Mouse (Mus musculus) left cerebral cortex, adult 2 months (tissue): ENCODE measurements around the gene Atp5h. TPM values are rescaled to one million over a fixed set of nuclear protein-coding genes. Genes with fewer than 3 reads are reported as not detected.

Experiments used
- DNase-seq, 2 experiments: peaks; one replicate each; pipeline ENCODE4 v3.0.0; 2021 to 2022; ENCODE audit warnings: low spot score in 2 of 2, mixed read lengths in 1 of 2; ENCODE audit errors: extremely low spot score in 1 of 2
- H3K27ac ChIP-seq: fragments of 200-600 bp; 2 replicates; pipeline ENCODE4 v1.8.1; 2022
- H3K4me3 ChIP-seq: fragments of 200-600 bp; 2 replicates; pipeline ENCODE4 v1.8.1; 2022
- CTCF ChIP-seq: fragments of 200-600 bp; IDR thresholded peaks from 2 replicates; pipeline ENCODE4 v1.8.1; 2022; ENCODE audit warnings: antibody characterized with exemption, mild to moderate bottlenecking, moderate library complexity
- intact Hi-C: fragments of 180-260 bp; cut with DNase I; formaldehyde crosslinking; loops from one replicate; pipeline ENCODE4 v1.15.1; 2025
- total RNA-seq, 2 experiments: library from RNA; stranded (reverse); gene quantifications; 2 replicates each; pipeline ENCODE4 v1.2.3; 2021

The Atp5h gene
- total RNA-seq, 2 experiments from 2014 or later = 436 to 465 TPM

DNA sequence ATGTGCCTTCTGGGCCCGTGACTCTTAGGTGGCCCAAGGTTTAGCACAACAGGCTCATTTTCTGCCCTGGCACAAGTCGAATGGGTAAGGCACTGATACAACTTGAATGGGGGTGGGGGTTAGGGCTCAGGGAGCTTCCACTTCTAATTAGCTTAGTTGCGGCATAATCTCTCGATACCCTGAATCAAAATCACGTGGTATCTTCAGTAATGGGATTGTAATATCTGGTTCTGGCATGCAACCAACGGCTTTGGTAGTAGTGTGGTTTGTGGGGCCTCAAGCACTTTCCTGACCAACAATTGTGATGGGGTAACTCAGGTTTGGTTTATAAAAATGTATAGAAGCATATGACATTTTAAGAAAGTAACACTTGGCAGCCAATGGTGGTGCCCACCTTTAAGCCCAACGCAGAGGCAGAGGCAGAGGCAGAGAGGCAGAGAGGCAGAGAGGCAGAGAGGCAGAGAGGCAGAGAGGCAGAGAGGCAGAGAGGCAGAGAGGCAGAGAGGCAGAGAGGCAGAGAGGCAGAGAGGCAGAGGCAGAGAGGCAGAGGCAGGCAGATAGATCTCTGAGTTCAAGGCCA is 32.6 kb upstream of the Atp5h start:
- no peak overlapping the region for H3K27ac ChIP-seq
- intact Hi-C loops = no loop called here
- no peak overlapping the region for H3K4me3 ChIP-seq
- TF ChIP-seq CTCF = no peak
- no peak for DNase-seq

DNA sequence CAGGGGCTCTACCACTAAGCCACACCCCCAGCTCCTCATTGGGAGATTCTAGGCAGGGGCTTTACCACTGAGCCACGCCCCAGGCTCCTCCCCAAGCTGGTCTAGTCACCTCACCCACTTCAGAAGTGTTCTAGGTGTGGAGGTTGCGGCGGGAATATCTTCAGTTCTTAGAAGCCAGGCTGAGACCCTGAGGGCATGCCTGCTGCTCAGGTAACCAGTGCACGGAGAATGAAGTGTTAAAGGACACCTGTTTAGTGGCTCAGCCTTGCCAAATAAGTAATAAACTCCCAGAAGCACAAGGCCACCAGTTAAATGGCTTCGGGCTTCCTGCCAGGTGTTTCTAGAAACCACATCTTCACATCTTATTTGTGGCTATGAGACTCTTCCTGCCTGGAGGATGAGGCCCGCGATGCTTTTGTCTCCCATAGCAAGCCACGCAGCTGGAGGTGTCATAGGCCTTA is 32.0 kb upstream of the Atp5h start:
- Histone ChIP-seq H3K27ac (no peak overlapping the region), H3K4me3 (no peak overlapping the region)
- no peak for TF ChIP-seq CTCF
- intact Hi-C loops = no loop called here
- DNase-seq = no peak

DNA sequence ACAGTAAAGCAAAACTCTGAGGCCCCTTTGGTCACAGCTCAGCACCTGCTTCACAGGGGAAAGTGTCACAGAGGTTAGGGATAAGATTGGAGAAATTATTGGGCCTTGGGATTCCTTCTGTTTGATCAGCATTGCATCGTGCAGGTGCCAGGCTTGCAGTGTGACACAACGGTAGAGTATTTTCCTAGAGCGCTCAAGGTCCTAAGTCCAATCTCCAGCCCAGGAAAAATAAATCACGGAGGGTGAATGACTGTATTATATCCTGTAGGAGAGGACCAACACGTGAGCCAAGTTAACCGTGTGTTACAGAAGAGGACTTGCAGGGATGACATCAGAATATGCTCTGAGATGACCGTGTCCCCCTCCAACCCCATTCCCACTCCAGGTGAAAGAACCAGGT is 30.4 kb upstream of the Atp5h start:
- Histone ChIP-seq H3K27ac (no peak overlapping the region), H3K4me3 (no peak overlapping the region)
- intact Hi-C loops = no loop called here
- no peak for DNase-seq
- TF ChIP-seq CTCF = no peak

DNA sequence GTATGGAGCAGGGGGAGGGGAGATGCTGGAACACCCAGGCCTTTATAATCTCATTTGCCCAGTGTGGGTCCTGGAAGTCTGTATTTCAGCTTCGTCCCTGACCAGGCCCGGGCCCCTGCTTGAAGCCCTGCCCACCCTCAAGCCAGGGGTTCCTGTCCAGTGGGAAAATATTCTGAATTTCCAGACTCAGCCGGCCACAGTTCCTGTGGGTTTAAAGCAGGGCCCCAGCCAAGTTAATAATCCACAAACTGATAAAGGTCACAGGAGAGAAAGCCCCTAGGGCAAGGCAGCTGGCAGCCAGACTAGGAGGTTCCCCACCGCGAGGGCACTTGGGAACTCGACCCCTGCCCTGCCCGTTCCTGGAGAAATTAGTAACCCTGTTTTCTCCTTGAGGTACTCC is 29.2 kb upstream of the Atp5h start:
- no peak overlapping the region for H3K27ac ChIP-seq
- intact Hi-C loops = no loop called here
- no peak for TF ChIP-seq CTCF
- no peak overlapping the region for H3K4me3 ChIP-seq
- DNase-seq = no peak

DNA sequence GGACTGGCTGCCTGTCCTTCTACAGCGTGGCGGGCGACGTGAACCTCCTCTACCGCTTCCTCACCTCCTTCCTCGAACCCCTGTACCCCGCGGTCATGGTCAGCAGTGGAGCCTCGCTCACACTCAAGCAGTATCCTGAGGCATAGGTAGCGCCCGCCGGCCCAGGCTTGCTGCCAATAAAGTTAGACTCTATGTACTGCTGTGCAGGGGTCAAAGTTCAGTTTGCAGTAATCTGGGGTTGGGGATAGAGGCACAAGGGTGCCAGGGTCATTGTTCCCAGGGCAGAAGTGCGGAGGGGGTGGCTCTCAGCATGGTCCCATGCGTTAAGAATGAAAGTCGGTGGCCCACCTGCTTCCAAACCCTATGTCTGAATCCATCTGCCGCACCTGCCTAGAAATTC is 28.3 kb upstream of the Atp5h start:
- Histone ChIP-seq H3K27ac (no peak overlapping the region), H3K4me3 (no peak overlapping the region)
- DNase-seq = no peak
- intact Hi-C loops = no loop called here
- no peak for TF ChIP-seq CTCF

DNA sequence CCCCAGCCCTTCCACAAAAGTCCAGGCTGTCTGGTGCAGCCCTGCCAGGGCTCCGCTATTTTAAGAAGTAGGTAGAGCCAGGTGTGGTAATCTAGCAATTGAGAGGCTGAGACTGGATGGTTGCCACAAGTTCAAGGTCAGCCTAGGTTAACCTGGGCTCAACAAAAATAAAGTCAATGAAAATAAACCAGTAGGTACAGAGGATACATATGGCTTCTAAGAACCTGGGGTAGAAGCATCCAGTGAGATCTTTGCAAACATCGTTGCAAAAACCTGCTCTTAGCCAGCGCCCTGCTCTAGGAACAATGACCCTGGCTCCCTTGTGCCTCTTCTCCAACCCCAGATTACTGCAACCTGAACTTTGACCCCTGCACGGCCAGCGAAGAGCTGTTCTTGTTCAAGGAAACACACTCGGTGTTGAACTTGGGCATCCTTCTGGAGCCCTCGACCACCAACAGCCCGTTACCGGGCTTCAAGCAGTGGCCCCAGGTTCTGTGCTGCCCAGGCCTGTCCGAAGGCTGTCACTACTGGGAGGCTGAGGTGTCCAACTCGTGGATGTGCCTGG is 27.6 kb upstream of the Atp5h start:
- no peak overlapping the region for H3K4me3 ChIP-seq
- intact Hi-C loops = no loop called here
- H3K27ac ChIP-seq = no peak overlapping the region
- no peak for TF ChIP-seq CTCF
- DNase-seq = no peak

DNA sequence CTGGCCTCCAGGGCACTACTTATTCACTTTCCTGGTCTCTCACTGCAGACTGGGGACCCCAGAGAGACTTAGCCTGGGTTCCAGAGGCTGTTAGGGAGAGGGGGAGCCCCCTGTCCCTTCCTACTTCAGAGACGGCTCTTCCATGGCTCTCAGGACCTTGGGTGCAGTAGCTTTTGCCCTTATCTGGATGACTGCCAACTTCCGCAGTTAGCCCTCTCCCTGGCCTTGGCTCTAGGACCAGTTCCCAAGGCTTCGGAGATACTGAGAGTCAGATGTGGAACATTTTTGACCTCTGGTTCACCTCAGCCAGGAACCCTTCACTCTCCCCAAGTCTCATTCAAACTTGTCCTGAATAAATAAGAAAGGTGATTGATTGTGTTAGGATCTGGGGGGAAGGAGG is 27.1 kb upstream of the Atp5h start:
- no peak overlapping the region for H3K27ac ChIP-seq
- TF ChIP-seq CTCF = no peak
- no peak overlapping the region for H3K4me3 ChIP-seq
- DNase-seq = no peak
- intact Hi-C loops = no loop called here

DNA sequence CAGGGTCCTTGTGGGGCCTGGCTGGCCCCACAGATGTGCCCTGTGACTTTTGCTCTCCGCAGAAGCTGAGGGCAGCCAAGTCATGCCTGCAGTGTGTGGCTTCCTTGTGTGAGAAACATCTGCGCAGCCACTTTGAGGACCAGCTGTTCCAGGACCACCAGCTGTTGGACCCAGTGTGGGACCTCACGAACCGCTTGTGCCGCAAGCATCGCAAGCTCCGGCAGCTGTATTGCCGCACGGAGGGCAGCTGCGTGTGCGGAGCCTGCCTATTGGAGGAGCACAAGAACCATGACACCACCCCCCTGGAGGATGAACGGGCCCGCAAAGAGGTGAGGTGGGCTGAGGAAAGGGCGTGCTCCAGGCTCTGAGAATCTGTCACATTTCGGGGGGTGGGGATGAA is 21.7 kb upstream of the Atp5h start:
- intact Hi-C loops = no loop called here
- no peak for DNase-seq
- Histone ChIP-seq H3K27ac (no peak overlapping the region), H3K4me3 (no peak overlapping the region)
- no peak for TF ChIP-seq CTCF

DNA sequence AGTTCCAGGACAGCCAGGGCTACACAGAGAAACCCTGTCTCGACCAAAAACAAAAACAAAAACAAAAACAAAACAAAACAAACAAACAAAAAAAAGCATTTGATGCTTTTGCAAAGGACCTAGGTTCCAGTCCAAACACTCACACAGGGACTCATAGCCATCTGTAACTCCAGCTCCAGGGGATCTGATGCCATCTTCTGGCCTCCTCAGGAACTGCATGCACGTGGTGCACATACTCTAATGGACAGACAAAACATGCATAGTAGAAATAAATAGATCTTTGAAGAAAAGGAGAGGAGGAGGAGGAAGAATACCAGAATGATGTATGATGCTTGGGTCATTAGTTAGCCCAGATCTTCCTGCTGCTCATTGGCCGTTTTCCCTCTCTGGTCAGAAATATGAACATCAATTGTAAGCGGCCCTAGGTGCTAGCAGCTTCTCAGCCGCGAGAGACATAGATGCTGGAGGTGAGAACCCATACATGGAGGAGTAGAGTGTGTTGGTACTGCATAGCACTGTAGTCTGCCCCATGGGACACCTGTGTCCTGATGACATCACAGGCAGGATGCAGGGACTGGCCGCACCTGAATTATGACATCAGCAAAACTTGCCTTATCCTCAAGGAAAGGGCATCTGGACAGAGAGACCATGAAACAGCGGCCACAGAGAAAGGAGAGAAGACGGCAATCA is 20.3 kb upstream of the Atp5h start, which contains the start of gene Trim80:
Gene Trim80, plus strand, starts transcription at position 640 of the 690 bp plus-strand sequence.
- Histone ChIP-seq H3K27ac (no peak within 1 kb of the TSS), H3K4me3 (no peak within 1 kb of the TSS)
- intact Hi-C loops = no loop called here
- DNase-seq = no peak
- TF ChIP-seq CTCF = no peak; the same call in 1 of the 2 replicates

DNA sequence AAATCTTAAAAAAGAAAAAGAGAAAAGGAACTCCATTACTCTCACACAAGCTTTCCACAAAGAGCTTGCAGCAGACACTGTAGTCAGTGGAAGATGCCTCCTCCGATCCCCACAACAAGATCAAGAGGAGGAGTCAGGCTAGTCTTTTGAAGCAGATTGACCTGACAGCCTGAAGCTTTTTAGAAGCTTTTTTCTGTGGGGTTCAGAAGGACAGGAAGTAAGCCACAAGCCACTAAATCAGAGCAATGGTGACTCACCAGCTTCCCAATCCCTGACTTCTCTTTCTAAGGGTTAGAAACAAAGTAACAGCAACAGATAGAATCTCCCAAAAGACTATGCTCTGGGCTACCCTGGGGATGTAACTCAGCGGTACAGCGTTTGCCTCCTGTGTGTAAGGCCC is 19.6 kb upstream of the Atp5h start:
- no peak for TF ChIP-seq CTCF
- intact Hi-C loops = no loop called here

DNA sequence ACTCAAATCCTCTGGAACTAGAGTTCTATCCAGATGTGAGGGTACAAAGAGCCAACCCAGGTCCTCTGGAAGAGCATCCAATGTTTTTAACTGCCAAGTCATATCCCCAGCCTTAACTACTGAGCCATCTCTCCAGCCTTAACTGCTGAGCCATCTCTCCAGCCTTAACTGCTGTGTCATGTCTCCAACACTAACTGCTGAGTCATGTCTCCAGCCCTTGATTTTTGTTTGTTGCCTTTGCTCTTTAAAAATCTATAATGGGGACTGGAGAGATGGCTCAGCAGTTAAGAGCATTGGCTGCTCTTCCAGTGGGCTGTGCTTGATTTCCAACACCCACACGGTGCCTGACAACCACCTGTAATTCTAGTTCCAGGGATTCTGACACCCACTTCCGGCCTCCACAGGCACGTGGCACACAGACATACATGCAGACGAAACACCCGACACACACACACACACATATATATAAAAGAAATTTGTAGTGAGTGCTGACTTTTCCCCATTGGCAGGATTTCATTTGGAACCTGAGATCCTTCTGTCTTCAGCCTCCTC is 17.9 kb upstream of the Atp5h start:
- Histone ChIP-seq H3K4me3 (no peak overlapping the region), H3K27ac (no peak overlapping the region)
- TF ChIP-seq CTCF = no peak
- no peak for DNase-seq
- intact Hi-C loops = no loop called here

More for the DNA sequence above, 19.6 kb upstream of the Atp5h start:
- DNase-seq = no peak
- Histone ChIP-seq H3K4me3 (no peak overlapping the region), H3K27ac (no peak overlapping the region)

DNA sequence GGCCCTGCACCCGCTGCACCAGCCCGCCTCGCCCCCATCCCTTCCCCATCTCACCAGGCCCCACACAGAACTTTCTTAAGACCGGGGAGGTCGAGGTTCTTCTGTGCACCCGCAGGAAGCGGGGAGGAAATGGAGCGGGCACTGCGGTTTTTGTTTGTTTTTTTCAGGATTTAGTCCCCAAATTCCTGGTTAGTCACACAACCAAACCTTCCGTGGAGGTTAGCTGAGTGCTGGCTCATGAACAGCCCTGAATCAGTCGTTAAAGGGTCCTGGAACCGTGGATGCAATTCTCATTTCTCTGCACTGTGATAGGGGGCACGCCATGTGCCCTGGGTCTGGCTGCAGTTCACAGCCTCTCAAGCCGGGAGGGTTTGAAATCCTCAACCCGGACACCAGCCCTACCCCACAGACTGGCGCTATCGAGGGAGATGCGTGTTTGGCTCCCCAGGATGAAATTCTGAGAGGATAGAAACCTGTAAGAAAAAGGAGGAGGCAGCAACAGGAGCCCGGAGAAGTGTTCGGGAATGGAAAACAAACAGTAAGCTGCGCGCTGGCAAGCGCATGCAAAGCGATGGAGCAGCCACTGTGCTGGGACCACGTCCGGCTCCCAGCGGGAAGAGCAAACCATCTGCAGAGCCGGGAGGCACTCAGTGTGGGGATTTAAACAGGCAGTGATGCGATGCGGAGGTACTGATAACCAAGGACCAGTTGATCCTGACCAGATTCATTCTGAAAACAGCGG is 16.0 kb upstream of the Atp5h start:
- no peak for TF ChIP-seq CTCF
- intact Hi-C loops = no loop called here
- Histone ChIP-seq H3K27ac (peak overlapping the region; percentile 24; the same call in 1 of the 2 replicates), H3K4me3 (peak overlapping the region; percentile 34)
- no peak for DNase-seq
